Mouse (Mus musculus) E14TG2a.4 (cell line): ENCODE results near the gene Ern1.
"Not testable (repeated sequence)": the region's sequence is repeated elsewhere in the genome, so short reads cannot be mapped to it uniquely, and the experiment has no call there.

ENCODE experiments used
- H3K27me3 ChIP-seq: 2 replicates; pipeline ENCODE4 v1.6.1; 2014; ENCODE audit warnings: low read length, control low read depth; ENCODE audit not compliant: insufficient read depth
- H3K36me3 ChIP-seq: 2 replicates; pipeline ENCODE4 v1.6.1; 2014; ENCODE audit warnings: low read length, control low read depth; ENCODE audit not compliant: insufficient read depth
- H3K4me1 ChIP-seq: replicated peaks from 2 replicates; pipeline ENCODE4 v1.6.1; 2014; ENCODE audit warnings: low read depth, low read length, control low read depth
- H3K4me3 ChIP-seq: replicated peaks from 2 replicates; pipeline ENCODE4 v1.5.1; 2014; ENCODE audit warnings: mild to moderate bottlenecking, low read length
- H3K9me3 ChIP-seq: 2 replicates; pipeline ENCODE4 v1.6.1; 2014; ENCODE audit warnings: low read length, control low read depth
- CTCF ChIP-seq: conservative IDR thresholded peaks from 2 replicates; pipeline ENCODE4 v1.5.1; 2014; ENCODE audit warnings: low read length
- NANOG ChIP-seq: IDR thresholded peaks from 2 replicates; pipeline ENCODE4 v1.6.1; 2014; ENCODE audit warnings: borderline replicate concordance, low read length, mixed read lengths
- POU5F1 ChIP-seq: IDR thresholded peaks from 2 replicates; pipeline ENCODE4 v1.6.1; 2014; ENCODE audit warnings: low read length, borderline replicate concordance

Gene Ern1

DNA sequence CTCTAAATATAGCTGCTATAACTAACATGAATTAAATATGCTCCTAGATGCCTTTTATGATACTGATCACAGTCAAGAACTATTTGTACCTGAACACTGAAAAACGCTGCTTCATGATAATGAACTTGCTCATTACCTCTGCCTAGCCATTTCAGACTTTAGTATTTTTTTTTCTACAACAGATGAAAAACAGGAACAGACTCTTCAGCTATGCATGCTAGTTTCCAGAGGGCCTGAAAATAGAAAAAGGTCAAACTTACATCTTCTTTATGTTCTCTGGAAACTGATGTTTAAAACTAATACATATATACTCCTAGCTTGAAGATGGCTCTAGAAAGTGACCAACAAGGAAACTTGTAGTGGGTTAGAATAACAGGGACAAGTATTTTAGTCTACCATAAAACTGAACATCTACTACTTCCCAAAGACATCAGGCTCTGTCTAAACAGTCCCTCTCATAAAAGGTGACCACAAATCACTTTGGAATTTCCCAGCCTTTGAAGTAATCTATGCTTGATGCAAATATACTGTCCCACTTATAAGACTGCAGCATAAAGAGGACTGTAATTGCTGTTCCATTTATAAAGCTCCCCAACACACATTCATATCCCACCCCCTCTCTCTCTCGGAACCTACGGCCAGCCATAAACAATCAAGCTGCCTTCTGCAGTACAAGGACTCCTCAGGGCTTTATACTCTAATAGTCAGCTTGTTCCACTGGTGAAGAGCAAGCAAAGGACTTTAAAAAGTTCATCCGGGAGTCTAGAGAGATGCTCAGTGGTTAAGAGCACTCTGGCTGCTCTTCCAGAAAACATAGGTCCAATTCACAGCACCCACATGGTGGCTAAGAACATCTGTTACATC, 22.7 kb downstream of the Ern1 start:
- Histone ChIP-seq H3K36me3 (no peaks in the 10 kb centered on the region), H3K27me3 (no peaks in the 10 kb centered on the region), H3K9me3 (no peaks in the 10 kb centered on the region), H3K4me1 (no peaks in the 10 kb centered on the region), H3K4me3 (no peak overlapping the region)
- TF ChIP-seq CTCF (no peak), NANOG (no peak), POU5F1 (no peak)

DNA sequence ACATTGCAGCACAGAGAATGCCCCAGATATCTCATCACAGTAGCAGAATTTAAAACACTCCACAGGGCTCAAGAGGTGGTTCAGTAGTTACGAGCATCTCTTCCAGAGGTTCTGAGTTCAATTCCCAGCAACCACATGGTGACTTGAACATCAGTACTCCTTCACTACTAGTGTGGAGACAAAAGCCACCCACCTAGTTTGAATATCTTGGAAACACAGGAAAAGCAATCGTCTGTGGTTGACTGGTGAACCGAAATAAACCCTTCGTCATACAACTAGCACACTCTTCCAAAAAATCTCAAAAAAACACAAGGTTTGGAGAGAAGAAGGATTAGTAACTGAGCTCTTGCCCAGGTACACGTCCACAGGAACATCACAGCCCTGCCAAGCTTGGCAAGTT, 23.8 kb downstream of the Ern1 start:
- no peak overlapping the region for H3K4me3 ChIP-seq
- H3K9me3 ChIP-seq: no peaks in the 10 kb centered on the region
- no peak for TF ChIP-seq POU5F1
- TF ChIP-seq NANOG: no peak
- TF ChIP-seq CTCF: no peak
- no peaks in the 10 kb centered on the region for H3K36me3 ChIP-seq
- H3K27me3 ChIP-seq: no peaks in the 10 kb centered on the region
- H3K4me1 ChIP-seq: no peaks in the 10 kb centered on the region

DNA sequence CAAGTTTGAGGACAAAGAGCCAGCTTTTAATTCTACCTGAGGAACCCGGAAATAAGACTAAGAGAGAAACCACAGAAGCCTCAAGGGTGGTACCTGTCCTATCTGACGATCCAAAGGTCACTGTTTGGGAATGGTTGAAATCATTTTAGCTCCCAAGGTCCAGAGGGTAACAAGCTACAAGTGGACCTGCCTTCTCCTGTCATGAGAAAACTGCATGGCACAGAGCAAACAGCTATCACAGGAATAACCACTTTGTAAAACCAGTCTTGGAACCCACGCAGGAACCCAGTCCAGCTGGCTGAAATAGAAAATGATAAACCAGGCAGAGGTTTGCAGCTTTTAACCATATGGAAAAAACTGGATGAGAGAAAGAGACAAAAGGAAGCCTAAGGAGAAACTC, 25.3 kb downstream of the Ern1 start:
- TF ChIP-seq CTCF (no peak), POU5F1 (no peak), NANOG (no peak)
- no peaks in the 10 kb centered on the region for H3K4me1 ChIP-seq
- H3K9me3 ChIP-seq: no peaks in the 10 kb centered on the region
- H3K36me3 ChIP-seq: no peaks in the 10 kb centered on the region
- no peak overlapping the region for H3K4me3 ChIP-seq
- H3K27me3 ChIP-seq: no peaks in the 10 kb centered on the region

DNA sequence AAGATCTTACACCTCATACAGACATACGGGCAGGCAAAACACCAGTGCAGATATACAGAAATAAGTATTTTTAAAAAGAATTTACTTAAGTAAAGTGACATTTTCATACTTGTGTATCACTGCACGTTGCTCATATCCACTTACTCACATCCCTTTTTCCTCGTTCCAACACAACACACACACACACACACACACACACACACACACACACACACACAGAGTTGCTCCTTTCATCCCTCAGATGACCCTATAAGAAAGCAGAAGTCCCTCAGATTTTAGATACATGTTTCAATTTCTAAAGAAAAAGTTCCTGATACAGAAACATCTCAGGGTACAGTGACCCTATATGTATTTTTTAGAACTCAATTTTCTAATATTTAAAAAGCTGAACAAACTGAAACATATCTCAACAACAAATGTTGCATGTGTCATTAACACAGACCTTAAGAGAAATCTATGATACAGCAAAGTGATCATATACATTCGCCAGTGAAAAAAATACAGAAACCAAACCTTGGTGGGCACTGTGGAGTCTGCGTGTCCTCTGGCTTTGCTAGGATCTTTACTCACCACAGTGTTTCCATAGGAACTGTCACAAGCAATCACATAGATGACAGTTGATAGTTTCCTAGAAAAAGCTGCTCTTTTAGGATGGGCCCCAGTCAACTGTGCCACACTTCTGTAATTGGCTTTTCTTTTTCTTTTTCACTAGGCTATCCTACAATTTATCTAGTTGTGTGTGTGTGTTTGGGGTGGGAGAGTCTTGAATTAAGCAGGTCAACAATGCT, 26.3 kb downstream of the Ern1 start:
- Histone ChIP-seq H3K27me3 (no peaks in the 10 kb centered on the region), H3K4me3 (no peak overlapping the region), H3K4me1 (no peaks in the 10 kb centered on the region), H3K36me3 (no peaks in the 10 kb centered on the region), H3K9me3 (no peaks in the 10 kb centered on the region)
- no peak for TF ChIP-seq CTCF
- no peak for TF ChIP-seq POU5F1
- no peak for TF ChIP-seq NANOG

DNA sequence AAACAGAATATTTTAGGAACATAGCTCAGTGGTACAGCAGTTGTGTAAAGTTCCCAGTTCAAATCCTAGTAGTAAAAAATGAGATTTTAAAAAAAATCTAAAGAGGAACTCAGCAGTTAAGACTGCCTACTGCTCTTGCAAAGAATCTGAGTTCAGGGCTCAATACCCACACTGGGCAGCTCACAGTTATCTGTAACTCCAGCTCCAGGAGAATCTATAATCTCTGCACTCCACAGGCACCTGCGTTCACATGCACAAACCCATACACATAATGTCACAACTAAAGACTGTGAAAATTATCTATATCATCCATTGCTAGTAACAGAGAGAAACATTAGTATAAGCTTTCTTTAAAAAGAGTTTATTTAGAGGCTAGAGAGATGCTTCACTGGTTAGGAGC, 27.0 kb downstream of the Ern1 start:
- H3K9me3 ChIP-seq: no peaks in the 10 kb centered on the region
- no peaks in the 10 kb centered on the region for H3K27me3 ChIP-seq
- no peaks in the 10 kb centered on the region for H3K4me1 ChIP-seq
- no peak for TF ChIP-seq CTCF
- TF ChIP-seq NANOG: no peak
- no peak for TF ChIP-seq POU5F1
- H3K4me3 ChIP-seq: no peak overlapping the region
- no peaks in the 10 kb centered on the region for H3K36me3 ChIP-seq

DNA sequence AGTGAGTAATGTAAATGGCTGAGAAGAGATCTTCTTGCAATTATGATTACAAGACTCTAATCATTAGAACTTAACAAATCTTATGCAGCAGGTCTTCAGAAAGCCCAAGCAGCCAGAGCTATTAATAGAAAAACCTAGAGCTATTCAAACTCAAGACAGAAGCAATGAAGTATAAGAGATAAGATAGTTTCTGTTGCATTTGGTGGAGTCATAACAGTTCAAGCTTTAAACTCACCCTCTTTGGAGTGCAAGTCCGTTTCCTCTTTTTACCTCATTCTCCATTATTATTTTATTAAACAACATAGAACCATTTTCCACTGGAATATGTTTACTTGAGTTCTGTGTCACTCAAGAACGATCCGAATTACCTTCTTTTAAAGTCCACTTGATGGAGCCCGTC, 29.1 kb downstream of the Ern1 start:
- H3K9me3 ChIP-seq: no peaks in the 10 kb centered on the region
- no peaks in the 10 kb centered on the region for H3K4me1 ChIP-seq
- H3K4me3 ChIP-seq: no peak overlapping the region
- H3K27me3 ChIP-seq: no peaks in the 10 kb centered on the region
- no peak for TF ChIP-seq NANOG
- TF ChIP-seq CTCF: no peak
- TF ChIP-seq POU5F1: no peak
- H3K36me3 ChIP-seq: no peaks in the 10 kb centered on the region

DNA sequence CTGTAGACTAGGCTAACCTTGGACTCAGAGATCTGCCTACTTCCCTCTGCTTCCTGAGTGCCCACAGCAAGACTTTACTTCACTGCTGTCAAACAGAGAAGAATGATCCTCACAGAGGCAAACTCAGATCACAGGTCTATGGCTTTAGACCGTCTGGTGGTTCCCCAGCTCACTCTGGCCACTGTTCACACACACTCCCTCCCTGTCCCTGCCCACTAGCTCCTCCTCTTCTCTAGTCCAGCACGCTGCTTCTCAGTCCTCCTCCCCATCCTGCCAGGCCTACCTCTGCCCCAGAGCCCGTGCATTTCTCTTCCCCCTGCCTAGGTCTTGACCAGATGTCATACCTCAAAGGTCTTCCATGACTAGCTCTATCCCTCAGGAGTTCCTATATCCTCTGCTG, 44.0 kb downstream of the Ern1 start:
- TF ChIP-seq NANOG (no peak), CTCF (no peak)
- Histone ChIP-seq H3K4me3 (no peak overlapping the region), H3K36me3 (no peaks in the 10 kb centered on the region), H3K4me1 (no peaks in the 10 kb centered on the region), H3K9me3 (no peaks in the 10 kb centered on the region), H3K27me3 (no peaks in the 10 kb centered on the region)

DNA sequence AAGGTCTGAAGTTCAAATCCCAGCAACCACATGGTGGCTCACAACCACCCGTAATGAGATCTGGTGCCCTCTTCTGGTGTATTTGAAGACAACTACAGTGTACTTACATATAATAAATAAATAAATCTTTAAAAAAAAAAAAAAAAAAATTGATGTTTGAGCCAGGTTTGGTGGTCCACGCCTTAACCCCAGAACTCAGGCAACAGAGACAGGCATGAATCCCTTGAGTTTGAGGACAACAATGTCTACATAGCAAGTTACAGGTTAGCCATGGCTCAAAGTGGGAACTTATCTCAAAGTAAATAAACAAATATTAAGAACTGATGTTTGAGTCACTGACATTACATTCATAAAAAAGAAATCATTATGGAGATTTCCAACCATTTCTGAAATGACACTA, 45.1 kb downstream of the Ern1 start:
- not testable (repeated sequence) for H3K27me3 ChIP-seq, H3K4me1 ChIP-seq, H3K9me3 ChIP-seq, H3K4me3 ChIP-seq, H3K36me3 ChIP-seq
